Comparison of ENCODE assay signal across 12 mouse cellular contexts in the genomic region with DNA sequence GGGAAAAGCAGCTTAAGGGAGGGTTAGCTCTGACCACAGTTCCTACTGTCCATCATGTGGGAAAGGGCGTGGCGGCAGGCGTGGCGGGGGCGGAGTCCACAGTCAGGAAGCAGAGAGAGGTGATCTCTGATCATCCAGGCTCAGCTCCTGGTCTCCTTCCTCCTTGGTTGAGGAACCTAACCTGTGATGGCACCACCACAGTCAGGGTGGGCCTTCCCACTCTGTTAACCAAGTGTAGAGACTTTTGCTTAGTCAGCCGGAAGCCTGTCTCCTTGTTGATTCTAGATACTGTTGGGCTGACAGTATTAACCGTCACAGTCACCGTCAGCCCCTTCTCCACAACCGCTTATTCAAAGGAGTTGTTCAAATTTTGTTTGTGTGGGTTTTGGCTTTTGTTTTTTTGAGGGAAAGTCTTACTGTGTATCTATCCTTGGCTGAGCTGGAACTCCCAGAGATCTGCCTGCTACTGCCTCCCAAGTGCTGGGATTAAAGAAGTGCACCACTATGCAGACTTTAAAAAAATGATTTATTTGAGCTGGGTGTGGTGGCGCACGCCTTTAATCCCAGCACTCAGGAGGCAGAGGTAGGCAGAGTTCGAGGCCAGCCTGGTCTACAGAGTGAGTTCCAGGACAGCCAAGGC. TPM values are rescaled to one million over a fixed set of nuclear protein-coding genes. Genes with fewer than 3 reads are reported as not detected.
A peak's percentile ranks its signal among the peaks of the same experiment; 100 is the strongest.
DNase-seq lines count a peak whose midpoint lies in the region; ATAC-seq and TF ChIP-seq lines count a peak whose summit lies in the region.
"Had no signal": no experiment of that assay in that cellular context is flagged by ENCODE, and none has a peak within 500 bp of the region (broad histone marks: within the 10 kb centered on the region; RNA-seq: fewer than 3 reads in every experiment).

No protein-coding gene starts in this region.

- no peak overlapping the region for H3K4me3 ChIP-seq in midbrain, embryonic 13.5 days (replicated peaks)
- H3K4me3 ChIP-seq in midbrain, postnatal 0 days (ENCODE audit: low read depth, low read length), result no peak overlapping the region
- no peak overlapping the region for H3K4me3 ChIP-seq in small intestine, adult 2 months (ENCODE audit: low read depth, low read length)
- H3K4me3 ChIP-seq: lung, embryonic 15.5 days had no signal

- no peak for TF ChIP-seq POLR2A in small intestine, adult 2 months (IDR thresholded peaks at IDR 0.05; ENCODE audit: low read depth, low read length)

- H3K27ac ChIP-seq in midbrain, embryonic 13.5 days, result no peak overlapping the region
- no peak overlapping the region for H3K27ac ChIP-seq in midbrain, postnatal 0 days (ENCODE audit: low read depth, low read length)
- H3K27ac ChIP-seq in small intestine, adult 2 months (ENCODE audit: insufficient read depth, low read depth, low read length), result peak overlapping the region; percentile 67
- H3K27ac ChIP-seq: lung, embryonic 15.5 days had no signal

- 0 out of 2 replicates have a peak overlapping the region, but pooled peaks have one; percentile 43 for H3K4me2 ChIP-seq in midbrain, embryonic 13.5 days (replicated peaks)
- H3K4me2 ChIP-seq in midbrain, postnatal 0 days (ENCODE audit: low read depth, low read length, poor library complexity, severe bottlenecking), result no peak overlapping the region
- H3K4me2 ChIP-seq: lung, embryonic 15.5 days had no signal

- H3K9me3 ChIP-seq in midbrain, embryonic 13.5 days, result no peaks in the 10 kb centered on the region
- H3K9me3 ChIP-seq in midbrain, postnatal 0 days (ENCODE audit: low read length), result no peaks in the 10 kb centered on the region
- H3K9me3 ChIP-seq: lung, embryonic 15.5 days had no signal

- H3K9ac ChIP-seq in midbrain, embryonic 13.5 days (replicated peaks), result no peak overlapping the region
- no peak overlapping the region for H3K9ac ChIP-seq in midbrain, postnatal 0 days (replicated peaks; ENCODE audit: low read length, poor library complexity, severe bottlenecking)
- H3K9ac ChIP-seq: lung, embryonic 15.5 days had no signal

- no peak for TF ChIP-seq CTCF in midbrain, postnatal 0 days (IDR thresholded peaks at IDR 0.05)
- TF ChIP-seq CTCF in small intestine, adult 2 months (IDR thresholded peaks at IDR 0.05; ENCODE audit: extremely low read depth, insufficient read length, insufficient replicate concordance, low read depth, low read length), result no peak

- peaks cover 74% of the 10 kb centered on the region for H3K4me1 ChIP-seq in midbrain, embryonic 13.5 days (replicated peaks)
- peaks cover 28% of the 10 kb centered on the region for H3K4me1 ChIP-seq in midbrain, postnatal 0 days (ENCODE audit: insufficient read depth, low read length)
- peaks cover 41% of the 10 kb centered on the region for H3K4me1 ChIP-seq in small intestine, adult 2 months (ENCODE audit: control insufficient read depth, insufficient read depth, insufficient read length, low read length)

- ATAC-seq in midbrain, embryonic 13.5 days, result no peak
- no peak for ATAC-seq in midbrain, postnatal 0 days (ENCODE audit: low FRiP score)

- H3K36me3 ChIP-seq in midbrain, embryonic 13.5 days, result no peaks in the 10 kb centered on the region; the same call in 1 of the 2 replicates
- no peaks in the 10 kb centered on the region for H3K36me3 ChIP-seq in midbrain, postnatal 0 days (ENCODE audit: insufficient read depth, low read length)
- H3K36me3 ChIP-seq in small intestine, adult 2 months (ENCODE audit: control insufficient read depth, insufficient read depth, low read length), result no peaks in the 10 kb centered on the region
- H3K36me3 ChIP-seq: lung, embryonic 15.5 days had no signal

- DNase-seq in heart, adult 18-20 months, result peak; percentile 51 to 56
- DNase-seq in heart, postnatal 36 days, result no peak
- no peak for DNase-seq in midbrain, postnatal 0 days (ENCODE audit: low spot score)
- peak; percentile 75 to 85 for DNase-seq in kidney, postnatal 25 days
- DNase-seq in adrenal gland, adult 2 months, result no peak
- no peak for DNase-seq in left cerebral cortex, adult 11 months (ENCODE audit: low spot score)
- DNase-seq: cerebellum, adult 9-10 months; gastrocnemius, postnatal 25 days had no signal

- WGBS in midbrain, embryonic 13.5 days, result 96% methylated on average over 12 of the region's 12 CpGs
- 92% methylated on average over 12 of the region's 12 CpGs for WGBS in midbrain, postnatal 0 days
- WGBS in small intestine, adult 2 months, result 67% methylated on average over 12 of the region's 12 CpGs

- intact Hi-C loops in heart, postnatal 36 days (cut with DNase I), result no loop called here

- no peaks in the 10 kb centered on the region for H3K27me3 ChIP-seq in midbrain, embryonic 13.5 days
- H3K27me3 ChIP-seq in midbrain, postnatal 0 days (ENCODE audit: insufficient read depth, low read length), result no peaks in the 10 kb centered on the region
- H3K27me3 ChIP-seq in small intestine, adult 2 months (ENCODE audit: control insufficient read depth, insufficient read depth, low read length), result no peaks in the 10 kb centered on the region
- H3K27me3 ChIP-seq: lung, embryonic 15.5 days had no signal

RNA-seq across cellular contexts. Expression of a gene that starts 5.0 kb away (rescaled TPM):
- 10 to 100 TPM; 44.3 to 45.7 TPM for total RNA-seq in heart, adult 18-20 months (2021)
- 10 to 100 TPM; 56.0 to 87.0 TPM for total RNA-seq in heart, postnatal 36 days (2021)
- 246 and 261 TPM in 2 replicates for polyA plus RNA-seq in midbrain, embryonic 13.5 days (2015; fragmentation: Nextera tagmentation; extraction: Ambion mirVana)
- total RNA-seq in midbrain, postnatal 0 days (2014; rRNA removed), result 161 and 165 TPM in 2 replicates
- polyA plus RNA-seq in midbrain, postnatal 0 days (2015; fragmentation: Nextera tagmentation; extraction: Ambion mirVana), result 302 and 308 TPM in 2 replicates
- 13.0 and 24.0 TPM in 2 replicates for polyA plus RNA-seq in small intestine, adult 2 months (2012; rRNA removed)
- 100 to 1,000 TPM in 1 of 2 experiments, 10 to 100 TPM in 1; 68.1 to 105 TPM for total RNA-seq in adrenal gland, adult 2 months (2021)
- 138 and 146 TPM in 2 replicates for polyA plus RNA-seq in adrenal gland, adult 2 months (2012; rRNA removed)

RNA-seq across cellular contexts. Expression of a gene that starts 7.6 kb away (rescaled TPM):
- not detected for total RNA-seq in heart, adult 18-20 months (2021)
- not detected for total RNA-seq in heart, postnatal 36 days (2021)
- polyA plus RNA-seq in midbrain, embryonic 13.5 days (2015; fragmentation: Nextera tagmentation; extraction: Ambion mirVana), result not detected in 2 replicates
- total RNA-seq in midbrain, postnatal 0 days (2014; rRNA removed), result 1.1 TPM in 1 of 2 replicates, not detected in the other
- polyA plus RNA-seq in midbrain, postnatal 0 days (2015; fragmentation: Nextera tagmentation; extraction: Ambion mirVana), result 0.09 and 0.25 TPM in 2 replicates
- polyA plus RNA-seq in small intestine, adult 2 months (2012; rRNA removed), result 0.24 and 0.67 TPM in 2 replicates
- total RNA-seq in adrenal gland, adult 2 months (2021), result under 1 TPM in 1 of 2 experiments, not detected in 1; 0.21 TPM
- 0.28 TPM in 1 of 2 replicates, not detected in the other for polyA plus RNA-seq in adrenal gland, adult 2 months (2012; rRNA removed)
- total RNA-seq: gastrocnemius, postnatal 25 days had no signal
- polyA plus RNA-seq: neural tube, embryonic 11.5 days had no signal

RNA-seq across cellular contexts. Expression of a gene that starts 21.3 kb away (rescaled TPM):
- total RNA-seq in heart, adult 18-20 months (2021), result 1 to 10 TPM; 3.5 to 4.5 TPM
- 1 to 10 TPM; 4.2 to 4.3 TPM for total RNA-seq in heart, postnatal 36 days (2021)
- polyA plus RNA-seq in midbrain, embryonic 13.5 days (2015; fragmentation: Nextera tagmentation; extraction: Ambion mirVana), result 0.63 and 1.1 TPM in 2 replicates
- total RNA-seq in midbrain, postnatal 0 days (2014; rRNA removed), result 3.3 and 3.4 TPM in 2 replicates
- 3.0 and 3.9 TPM in 2 replicates for polyA plus RNA-seq in midbrain, postnatal 0 days (2015; fragmentation: Nextera tagmentation; extraction: Ambion mirVana)
- polyA plus RNA-seq in small intestine, adult 2 months (2012; rRNA removed), result 16.0 and 19.6 TPM in 2 replicates
- total RNA-seq in adrenal gland, adult 2 months (2021), result 10 to 100 TPM in 1 of 2 experiments, 1 to 10 TPM in 1; 10.0 to 37.2 TPM
- polyA plus RNA-seq in adrenal gland, adult 2 months (2012; rRNA removed), result 47.0 and 74.7 TPM in 2 replicates

RNA-seq across cellular contexts. Expression of a gene that starts 22.4 kb away (rescaled TPM):
- under 1 TPM; 0.42 to 0.67 TPM for total RNA-seq in heart, adult 18-20 months (2021)
- under 1 TPM in 1 of 2 experiments, not detected in 1; 0.62 TPM for total RNA-seq in heart, postnatal 36 days (2021)
- polyA plus RNA-seq in midbrain, embryonic 13.5 days (2015; fragmentation: Nextera tagmentation; extraction: Ambion mirVana), result 0.36 and 0.85 TPM in 2 replicates
- total RNA-seq in midbrain, postnatal 0 days (2014; rRNA removed), result 0.24 TPM in 1 of 2 replicates, not detected in the other
- polyA plus RNA-seq in midbrain, postnatal 0 days (2015; fragmentation: Nextera tagmentation; extraction: Ambion mirVana), result 0.18 and 0.27 TPM in 2 replicates
- 141 and 347 TPM in 2 replicates for polyA plus RNA-seq in small intestine, adult 2 months (2012; rRNA removed)
- total RNA-seq in adrenal gland, adult 2 months (2021), result under 1 TPM; 0.31 to 0.32 TPM
- 0.03 and 0.10 TPM in 2 replicates for polyA plus RNA-seq in adrenal gland, adult 2 months (2012; rRNA removed)

RNA-seq across cellular contexts. Expression of a gene that starts 31.7 kb away (rescaled TPM):
- 10 to 100 TPM; 22.0 to 23.1 TPM for total RNA-seq in heart, adult 18-20 months (2021)
- total RNA-seq in heart, postnatal 36 days (2021), result 10 to 100 TPM; 23.6 to 24.6 TPM
- polyA plus RNA-seq in midbrain, embryonic 13.5 days (2015; fragmentation: Nextera tagmentation; extraction: Ambion mirVana), result 71.5 and 82.3 TPM in 2 replicates
- 79.6 and 107 TPM in 2 replicates for total RNA-seq in midbrain, postnatal 0 days (2014; rRNA removed)
- polyA plus RNA-seq in midbrain, postnatal 0 days (2015; fragmentation: Nextera tagmentation; extraction: Ambion mirVana), result 121 and 134 TPM in 2 replicates
- polyA plus RNA-seq in small intestine, adult 2 months (2012; rRNA removed), result 130 and 222 TPM in 2 replicates
- 10 to 100 TPM; 51.6 to 51.8 TPM for total RNA-seq in adrenal gland, adult 2 months (2021)
- polyA plus RNA-seq in adrenal gland, adult 2 months (2012; rRNA removed), result 222 and 226 TPM in 2 replicates

Comparison
In these comparisons a context has a peak if more than half of its experiments do, and no peak if none do; other contexts are left out.
1. DNase-seq: peak in heart, adult 18-20 months (2 of 2) and kidney, postnatal 25 days (2 of 2); none in heart, postnatal 36 days (0 of 2), midbrain, postnatal 0 days (single experiment), adrenal gland, adult 2 months (single experiment) and left cerebral cortex, adult 11 months (single experiment).